Mouse (Mus musculus) limb, embryonic 12.5 days (tissue): ENCODE data around the gene Zfp984. TPM values are rescaled to one million over a fixed set of nuclear protein-coding genes. Genes with fewer than 3 reads are reported as not detected.

Experiments used
- polyA plus RNA-seq: library from polyadenylated mRNA; unstranded; fragments of >200 nt; fragmentation: Nextera tagmentation; extraction: Ambion mirVana; gene quantifications from 2 replicates; pipeline ENCODE4 v1.2.1, GENCODE M21; 2016

The Zfp984 gene
- polyA plus RNA-seq, 1 experiment from 2014 or later: 8.0 TPM

Other genes starting within 250 kb of the Zfp984 start
- 2.5 and 3.1 TPM in 2 replicates for gene Zfp979, start 167.3 kb downstream of the Zfp984 start, polyA plus RNA-seq
- not detected in 2 replicates for gene Zfp534, start 107.2 kb downstream of the Zfp984 start, polyA plus RNA-seq
- gene Zfp933, start 38.6 kb upstream of the Zfp984 start, polyA plus RNA-seq: 6.1 and 6.4 TPM in 2 replicates
- 48.4 and 49.1 TPM in 2 replicates for gene Miip, start 59.0 kb upstream of the Zfp984 start, polyA plus RNA-seq
- gene Fv1, start 59.2 kb upstream of the Zfp984 start, polyA plus RNA-seq: 14.1 and 14.8 TPM in 2 replicates
- gene Mfn2, start 94.9 kb upstream of the Zfp984 start, polyA plus RNA-seq: 32.3 and 32.5 TPM in 2 replicates
- 51.2 and 56.3 TPM in 2 replicates for gene Plod1, start 127.0 kb upstream of the Zfp984 start, polyA plus RNA-seq
- 23.5 and 26.0 TPM in 2 replicates for gene 2510039O18Rik, start 131.1 kb upstream of the Zfp984 start, polyA plus RNA-seq
- gene Nppb, start 176.0 kb upstream of the Zfp984 start, polyA plus RNA-seq: 0.28 TPM in 1 of 2 replicates, not detected in the other
- gene Nppa, start 190.9 kb upstream of the Zfp984 start, polyA plus RNA-seq: 0.74 and 1.5 TPM in 2 replicates
- gene Clcn6, start 229.0 kb upstream of the Zfp984 start, polyA plus RNA-seq: 8.5 and 8.8 TPM in 2 replicates
- 27.3 and 28.9 TPM in 2 replicates for gene Mthfr, start 229.3 kb upstream of the Zfp984 start, polyA plus RNA-seq